Mouse (Mus musculus) forebrain, postnatal 0 days (tissue): ENCODE results near the gene Smim7. TPM values are rescaled to one million over a fixed set of nuclear protein-coding genes. Genes with fewer than 3 reads are reported as not detected.

Experiments used
- ATAC-seq: fragments of 200-750 bp; cut with Nextera tagmentation; 2 replicates; pipeline ENCODE4 v1.8.0; 2017; ENCODE audit warnings: mild to moderate bottlenecking, moderate library complexity
- DNase-seq: peaks from one replicate; pipeline ENCODE4 v3.0.0-alpha.2; 2015
- H3K27ac ChIP-seq: fragments of 300-500 bp; sonication (generic); 2 replicates; pipeline ENCODE4 v1.5.1; 2014; ENCODE audit warnings: low read depth, mild to moderate bottlenecking, antibody characterized with exemption, low read length, moderate library complexity, mixed read lengths
- H3K27me3 ChIP-seq: fragments of 300-500 bp; sonication (generic); 2 replicates; pipeline ENCODE4 v1.6.1; 2014; ENCODE audit warnings: mild to moderate bottlenecking, low read length, mixed read lengths; ENCODE audit not compliant: insufficient read depth
- H3K36me3 ChIP-seq: fragments of 300-500 bp; sonication (generic); 2 replicates; pipeline ENCODE4 v1.6.1; 2014; ENCODE audit warnings: mild to moderate bottlenecking, moderate library complexity; ENCODE audit not compliant: insufficient read depth
- H3K4me1 ChIP-seq: fragments of 300-500 bp; sonication (generic); 2 replicates; pipeline ENCODE4 v1.6.1; 2014; ENCODE audit warnings: antibody characterized with exemption; ENCODE audit not compliant: insufficient read depth
- H3K4me2 ChIP-seq: fragments of 300-500 bp; sonication (generic); 2 replicates; pipeline ENCODE4 v1.6.1; 2014; ENCODE audit warnings: low read depth, mild to moderate bottlenecking, moderate library complexity
- H3K4me3 ChIP-seq: fragments of 300-500 bp; sonication (generic); 2 replicates; pipeline ENCODE4 v1.5.1; 2014; ENCODE audit warnings: low read depth, low read length, mixed read lengths
- H3K9ac ChIP-seq: fragments of 300-500 bp; sonication (generic); 2 replicates; pipeline ENCODE4 v1.6.1; 2014; ENCODE audit warnings: mild to moderate bottlenecking
- H3K9me3 ChIP-seq: fragments of 300-500 bp; sonication (generic); 2 replicates; pipeline ENCODE4 v1.6.1; 2016; ENCODE audit warnings: low read length
- CTCF ChIP-seq: sonication (generic); IDR thresholded peaks from 2 replicates; pipeline ENCODE4 v1.5.1; 2016; ENCODE audit warnings: antibody characterized with exemption, control low read depth, low read depth
- WGBS: fragments of 180-500 bp; shearing (Covaris S2); extraction: QIAGEN DNeasy Blood & Tissue Kit; methylation state at CpG from one replicate; pipeline ENCODE4 v1.1.7; 2014; 5-methylcytosine and 5-hydroxymethylcytosine counted together
- microRNA-seq, 2 experiments: library from miRNA; unstranded; fragments of <30 nt; microRNA quantifications; one replicate each; pipeline ENCODE4; 2016
- polyA plus RNA-seq: library from polyadenylated mRNA; unstranded; fragments of >200 nt; fragmentation: Nextera tagmentation; extraction: Ambion mirVana; gene quantifications from 2 replicates; pipeline ENCODE4 v1.2.1, GENCODE M21; 2015
- total RNA-seq: library from RNA; depleted of rRNA; stranded (reverse); fragments of >200 nt; gene quantifications from 2 replicates; pipeline ENCODE4 v1.2.3, GENCODE M21; 2014; rRNA removed

Smim7 gene
- total and polyA plus RNA-seq, 2 experiments from 2014 or later = 117 to 151 TPM

DNA sequence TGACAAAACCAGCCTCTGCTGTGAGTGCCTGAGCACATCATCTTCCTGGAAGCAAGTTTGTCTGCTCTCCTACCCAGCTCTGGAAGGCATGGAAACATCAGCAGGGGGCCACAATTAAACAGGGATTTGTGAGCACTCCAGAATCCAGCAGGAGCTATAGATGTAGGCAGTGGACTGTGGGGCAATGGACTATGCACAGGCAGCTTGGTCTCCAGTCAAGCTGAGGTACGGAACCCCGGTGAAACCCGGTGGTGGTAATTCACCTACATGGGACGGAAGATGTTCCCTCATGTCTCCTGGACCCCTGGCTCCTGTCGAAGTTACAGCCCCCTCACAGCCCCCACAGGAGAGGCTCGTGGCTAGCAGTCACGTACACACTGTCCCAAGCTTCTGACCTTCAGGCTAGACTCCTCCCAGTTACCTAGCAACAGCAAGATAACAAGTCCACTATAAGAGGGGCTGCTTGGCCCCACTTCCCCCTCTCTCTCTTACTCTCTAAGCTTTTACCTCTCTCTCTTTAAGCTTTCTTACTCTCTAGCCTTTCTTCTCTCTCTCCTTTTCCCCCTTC, 53.4 kb downstream of the Smim7 start:
- H3K27ac ChIP-seq = no peak overlapping the region
- no peak overlapping the region for H3K4me3 ChIP-seq
- no peaks in the 10 kb centered on the region for H3K36me3 ChIP-seq
- 67% methylated on average over 7 of the region's 7 CpGs for WGBS
- no peak for TF ChIP-seq CTCF
- H3K4me1 ChIP-seq = no peaks in the 10 kb centered on the region
- ATAC-seq (no peak), DNase-seq (no peak)
- H3K9ac ChIP-seq = no peak overlapping the region
- no peak overlapping the region for H3K4me2 ChIP-seq
- H3K9me3 ChIP-seq = no peaks in the 10 kb centered on the region
- H3K27me3 ChIP-seq = no peaks in the 10 kb centered on the region

Small RNA genes within 50 kb of the gene (microRNA-seq; reads per million reads assigned to microRNA genes)
- 0 reads per million in 2 experiments for gene Gm28019

Other genes starting within 250 kb of the Smim7 start
- gene Eps15l1, start 149.6 kb downstream of the Smim7 start, total RNA-seq = 61.6 and 62.9 TPM in 2 replicates
- 44.2 and 48.8 TPM in 2 replicates for gene Eps15l1, start 149.6 kb downstream of the Smim7 start, polyA plus RNA-seq
- gene Calr3, start 127.2 kb downstream of the Smim7 start, total RNA-seq = 0.77 and 1.00 TPM in 2 replicates
- 1.1 and 1.4 TPM in 2 replicates for gene Calr3, start 127.2 kb downstream of the Smim7 start, polyA plus RNA-seq
- 12.5 and 13.7 TPM in 2 replicates for gene 1700030K09Rik, start 127.2 kb downstream of the Smim7 start, total RNA-seq
- gene 1700030K09Rik, start 127.2 kb downstream of the Smim7 start, polyA plus RNA-seq = 15.5 and 16.1 TPM in 2 replicates
- 21.2 and 29.8 TPM in 2 replicates for gene Cherp, start 95.9 kb downstream of the Smim7 start, total RNA-seq
- gene Cherp, start 95.9 kb downstream of the Smim7 start, polyA plus RNA-seq = 36.8 and 43.7 TPM in 2 replicates
- gene Slc35e1, start 78.5 kb downstream of the Smim7 start, total RNA-seq = 47.1 and 55.1 TPM in 2 replicates
- gene Slc35e1, start 78.5 kb downstream of the Smim7 start, polyA plus RNA-seq = 8.8 and 12.2 TPM in 2 replicates
- gene Med26, start 22.8 kb downstream of the Smim7 start, total RNA-seq = 10.9 and 14.2 TPM in 2 replicates
- gene Med26, start 22.8 kb downstream of the Smim7 start, polyA plus RNA-seq = 17.7 and 18.6 TPM in 2 replicates
- gene Tmem38a, start 967 bp upstream of the Smim7 start, total RNA-seq = 40.2 and 46.0 TPM in 2 replicates
- 26.3 and 37.8 TPM in 2 replicates for gene Tmem38a, start 967 bp upstream of the Smim7 start, polyA plus RNA-seq
- gene Nwd1, start 75.6 kb upstream of the Smim7 start, total RNA-seq = 24.4 and 25.5 TPM in 2 replicates
- 1.1 and 1.9 TPM in 2 replicates for gene Nwd1, start 75.6 kb upstream of the Smim7 start, polyA plus RNA-seq
- 219 and 237 TPM in 2 replicates for gene Sin3b, start 152.2 kb upstream of the Smim7 start, total RNA-seq
- 289 and 331 TPM in 2 replicates for gene Sin3b, start 152.2 kb upstream of the Smim7 start, polyA plus RNA-seq
- gene F2rl3, start 190.8 kb upstream of the Smim7 start, total RNA-seq = 0.24 and 0.46 TPM in 2 replicates
- 0.24 and 0.40 TPM in 2 replicates for gene F2rl3, start 190.8 kb upstream of the Smim7 start, polyA plus RNA-seq